Mouse (Mus musculus) G1E (cell line): ENCODE data around the gene Brd3.

ENCODE experiments used
- CTCF ChIP-seq: IDR thresholded peaks from 2 replicates; pipeline ENCODE4 v1.5.1; 2012; ENCODE audit warnings: low read depth, low read length, inconsistent platforms, mixed read lengths
- GATA1 ChIP-seq: IDR thresholded peaks from 2 replicates; pipeline ENCODE4 v1.6.1; 2012; ENCODE audit warnings: borderline replicate concordance, low read length, inconsistent platforms, mixed read lengths

DNA sequence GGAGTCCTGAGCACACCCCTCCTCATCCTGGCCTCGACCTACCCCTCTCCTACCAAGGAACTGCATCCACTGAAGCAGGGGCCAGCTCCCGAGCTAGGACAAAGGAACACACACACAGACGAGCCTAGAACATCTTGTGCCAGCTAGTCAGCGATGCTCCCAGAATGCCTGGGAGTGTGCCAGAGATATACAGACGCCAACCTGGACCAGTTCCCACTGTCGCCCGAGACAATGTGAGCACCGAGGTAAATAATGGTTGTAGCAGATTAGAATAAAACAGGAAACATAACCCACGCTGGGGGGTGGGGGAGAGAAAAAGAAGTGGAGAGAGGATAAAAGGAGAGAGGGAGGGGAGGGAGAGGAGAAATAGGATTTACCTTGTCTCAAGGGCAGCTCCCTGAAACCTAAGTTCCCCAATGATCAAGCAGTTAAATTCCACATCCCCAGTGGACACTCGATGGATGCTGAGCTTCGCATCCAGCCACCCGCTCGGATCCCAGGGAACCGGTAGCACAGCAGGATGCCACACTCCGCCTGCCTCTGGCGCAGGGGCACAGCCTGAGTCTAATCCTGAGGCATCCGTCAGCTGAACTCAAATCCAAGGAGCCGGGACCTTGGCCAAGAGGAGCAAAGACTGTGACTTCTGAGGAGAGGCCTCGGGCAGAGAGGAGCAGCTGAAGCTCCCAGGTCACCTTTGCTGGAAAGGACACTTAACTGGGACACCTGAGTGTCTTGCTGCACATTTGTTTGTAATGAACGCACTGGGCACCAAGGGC lies 86.0 kb downstream of the Brd3 start:
- TF ChIP-seq CTCF (no peak), GATA1 (no peak)
